Mouse (Mus musculus): Measurements from ENCODE around the gene Krba1.

DNA sequence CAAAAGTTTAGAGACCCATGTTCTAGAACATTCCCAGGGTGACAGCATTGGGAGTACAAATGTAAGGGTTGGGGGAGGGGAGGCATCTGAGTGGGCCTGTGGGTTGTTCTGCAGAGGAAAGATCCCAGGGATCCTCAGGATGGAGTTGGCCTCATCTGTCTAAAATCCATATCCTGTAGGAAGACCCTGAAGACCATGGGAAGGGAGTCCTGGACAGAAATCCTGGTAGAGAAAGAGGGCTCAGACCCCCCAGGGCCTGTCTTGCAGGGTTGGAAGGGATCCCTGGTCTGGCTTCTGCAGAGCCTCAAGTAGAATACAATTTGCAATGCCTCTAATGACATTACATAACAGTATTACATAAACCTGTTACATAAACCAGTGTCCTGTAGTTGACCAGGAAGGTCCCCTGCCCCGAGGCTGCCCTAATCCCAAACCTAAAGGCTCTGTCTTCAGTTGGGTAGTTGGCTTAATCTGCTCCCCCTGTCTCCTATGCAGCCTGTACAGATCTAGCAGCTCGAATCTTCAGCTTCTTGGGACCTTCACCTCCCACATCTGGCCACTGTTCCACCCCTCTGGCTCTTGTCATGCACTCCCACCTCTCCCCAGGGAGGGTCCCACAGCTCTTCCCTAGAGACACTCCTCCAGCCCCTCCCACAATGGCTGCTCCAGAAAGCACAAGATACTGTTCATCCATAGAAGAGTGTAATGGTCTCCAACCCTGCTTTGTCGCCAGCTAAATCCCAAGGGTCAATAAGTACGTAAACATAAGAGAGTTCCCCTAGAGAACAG, 33.6 kb downstream of the Krba1 start:
- TF ChIP-seq CTCF (IDR thresholded peaks at IDR 0.05; ENCODE audit: low read depth): no peak
- no peak for TF ChIP-seq EP300 (IDR thresholded peaks at IDR 0.05; ENCODE audit: low read depth)
